Mouse (Mus musculus) ovary, postnatal 36 days (tissue): ENCODE measurements around the gene Slc50a1.

ENCODE experiments used
- DNase-seq: peaks from one replicate; pipeline ENCODE4 v3.0.0; 2022; ENCODE audit warnings: low spot score, mixed read lengths

The Slc50a1 gene

GRCm38 (mm10) chr3:89262417-89262816, 8.0 kb downstream of the Slc50a1 start:
- no peak for DNase-seq

GRCm38 (mm10) chr3:89260211-89260610, 10.2 kb downstream of the Slc50a1 start:
- no peak for DNase-seq

- DNase-seq = no peak
Observed at GRCm38 (mm10) chr3:89259076-89259475, 11.3 kb downstream of the Slc50a1 start, which contains the start of gene Dpm3. TSS of gene Dpm3 (plus strand) at chr3:89259358.

- DNase-seq = no peak
Observed at GRCm38 (mm10) chr3:89256177-89256576, 14.2 kb downstream of the Slc50a1 start.

- DNase-seq = no peak
Observed at GRCm38 (mm10) chr3:89254994-89255393, 15.4 kb downstream of the Slc50a1 start.

- no peak for DNase-seq
Observed at GRCm38 (mm10) chr3:89251365-89251895, 18.9 kb downstream of the Slc50a1 start.

GRCm38 (mm10) chr3:89250435-89251040, 19.8 kb downstream of the Slc50a1 start:
- DNase-seq = peak; percentile 59

GRCm38 (mm10) chr3:89247466-89247865, 22.9 kb downstream of the Slc50a1 start:
- no peak for DNase-seq

- peak; percentile 88 for DNase-seq
Observed at GRCm38 (mm10) chr3:89246261-89247100, 23.9 kb downstream of the Slc50a1 start, which contains the start of gene Trim46. TSS of gene Trim46 (minus strand) at chr3:89246309.

GRCm38 (mm10) chr3:89245688-89246171, 24.6 kb downstream of the Slc50a1 start, which contains the start of gene Krtcap2:
TSS of gene Krtcap2 (plus strand) at chr3:89245966.
- DNase-seq = no peak

GRCm38 (mm10) chr3:89244982-89245687, 25.2 kb downstream of the Slc50a1 start:
- DNase-seq = no peak

GRCm38 (mm10) chr3:89244158-89244981, 26.0 kb downstream of the Slc50a1 start:
- no peak for DNase-seq

GRCm38 (mm10) chr3:89243609-89244008, 26.8 kb downstream of the Slc50a1 start:
- peak; percentile 47 for DNase-seq

GRCm38 (mm10) chr3:89242331-89242895, 28.0 kb downstream of the Slc50a1 start:
- DNase-seq = no peak

- no peak for DNase-seq
Observed at GRCm38 (mm10) chr3:89238494-89238893, 31.9 kb downstream of the Slc50a1 start.

- no peak for DNase-seq
Observed at GRCm38 (mm10) chr3:89237682-89238081, 32.7 kb downstream of the Slc50a1 start.

- DNase-seq = no peak
Observed at GRCm38 (mm10) chr3:89236516-89236915, 33.9 kb downstream of the Slc50a1 start.

GRCm38 (mm10) chr3:89233562-89234110, 36.7 kb downstream of the Slc50a1 start:
- peak; percentile 48 for DNase-seq

GRCm38 (mm10) chr3:89232614-89233013, 37.8 kb downstream of the Slc50a1 start:
- DNase-seq = no peak

GRCm38 (mm10) chr3:89231772-89232275, 38.5 kb downstream of the Slc50a1 start:
- no peak for DNase-seq
